Mouse (Mus musculus): ENCODE measurements around the gene Senp8. TPM values are rescaled to one million over a fixed set of nuclear protein-coding genes. Genes with fewer than 3 reads are reported as not detected.
"Not testable (repeated sequence)": the region's sequence is repeated elsewhere in the genome, so short reads cannot be mapped to it uniquely, and the experiment has no call there.

Senp8 gene
- total RNA-seq (2014; fragmentation: Nextera tagmentation) (2.3 and 3.8 TPM in 2 replicates), total RNA-seq (2017) (4.5 and 5.5 TPM in 2 replicates)

DNA sequence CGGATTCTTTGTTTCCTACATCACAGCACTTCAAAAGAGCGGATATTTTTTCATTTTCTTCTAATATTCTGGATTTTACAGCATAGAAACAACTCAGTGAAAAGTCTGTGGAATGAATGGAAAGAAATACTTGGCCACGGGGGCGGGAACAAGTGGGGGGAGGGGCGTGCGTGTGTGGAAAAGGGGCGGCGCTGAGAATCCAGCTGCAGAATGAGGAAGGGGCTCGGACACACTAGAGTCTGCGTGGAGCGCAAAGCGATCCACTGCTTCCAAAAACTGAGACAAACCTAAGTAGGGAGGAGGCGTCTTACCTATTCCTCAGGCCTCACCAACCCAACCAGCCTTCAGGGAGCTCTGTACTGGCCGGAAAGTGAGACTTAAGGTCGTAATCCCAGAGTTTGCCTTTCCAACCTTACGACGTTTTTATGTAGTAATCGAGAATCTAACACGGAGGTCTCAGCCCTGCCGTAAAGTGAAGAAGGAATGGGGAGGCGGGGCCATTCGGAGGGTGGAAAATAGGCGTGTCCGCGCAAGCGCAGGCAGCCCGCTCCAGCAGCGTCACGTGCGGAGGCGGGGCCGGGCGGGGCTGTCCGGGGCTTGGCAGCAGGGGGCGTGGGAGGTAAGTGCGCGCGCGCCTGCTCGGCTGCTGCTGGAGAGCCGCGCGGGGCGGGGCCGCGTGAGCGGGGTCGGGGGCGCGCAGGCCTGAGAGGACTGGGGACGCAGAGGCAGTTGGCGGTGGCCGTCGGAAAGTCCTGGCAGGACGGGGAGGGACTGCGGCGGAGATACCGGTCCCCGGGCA lies at the start of gene Senp8, which contains the start of gene Myo9a:
TSS of gene Senp8 (minus strand) at position 444 of the 799 bp plus-strand sequence.
TSS of gene Myo9a (plus strand) at position 630 of the 799 bp plus-strand sequence.
- ATAC-seq (replicated peaks; ENCODE audit: poor library complexity, severe bottlenecking): peak; percentile 80

DNA sequence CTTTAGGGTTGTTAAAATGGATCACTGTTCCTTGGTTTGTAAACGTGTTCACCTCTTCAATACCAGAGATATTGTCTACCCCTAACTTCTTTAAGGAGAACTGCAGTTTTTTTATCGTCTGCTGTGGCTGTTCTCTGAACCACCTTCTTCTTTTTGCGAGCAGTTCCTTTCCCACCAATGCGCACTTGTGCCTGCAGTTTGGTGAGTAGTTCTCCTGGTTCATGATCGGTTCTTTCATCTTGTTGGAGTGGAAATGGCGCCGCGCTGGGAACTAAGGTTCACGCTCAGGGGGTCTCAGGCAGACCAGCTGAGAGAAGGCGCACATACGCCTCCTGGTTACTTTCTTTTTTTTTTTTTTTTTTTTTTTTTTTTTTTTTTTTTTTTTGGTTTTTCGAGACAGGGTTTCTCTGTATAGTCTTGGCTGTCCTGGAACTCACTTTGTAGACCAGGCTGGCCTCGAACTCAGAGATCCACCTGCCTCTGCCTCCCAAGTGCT lies 16.5 kb upstream of the Senp8 start:
- not testable (repeated sequence) for ATAC-seq (replicated peaks; ENCODE audit: poor library complexity, severe bottlenecking)

DNA sequence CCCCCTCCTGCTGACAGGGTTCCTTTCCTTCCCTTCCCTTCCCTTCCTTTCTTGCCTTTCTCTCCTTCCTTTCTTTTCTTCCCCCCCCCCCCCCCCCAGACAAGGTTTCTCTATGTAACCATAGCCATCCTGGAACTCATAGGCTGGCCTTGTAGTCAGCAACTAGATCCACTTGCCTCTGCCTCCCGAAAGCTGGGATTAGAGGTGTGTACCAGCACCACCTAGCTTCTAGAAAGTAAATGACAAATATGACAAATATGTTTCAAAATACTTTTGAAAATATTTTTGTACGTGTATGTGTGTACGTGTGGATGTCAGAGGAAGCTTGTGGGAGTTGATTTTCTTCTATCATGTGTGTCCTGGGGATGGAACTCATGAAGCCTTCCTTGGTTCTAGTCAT lies 10.0 kb upstream of the Senp8 start:
- no peak for ATAC-seq (replicated peaks; ENCODE audit: poor library complexity, severe bottlenecking)

DNA sequence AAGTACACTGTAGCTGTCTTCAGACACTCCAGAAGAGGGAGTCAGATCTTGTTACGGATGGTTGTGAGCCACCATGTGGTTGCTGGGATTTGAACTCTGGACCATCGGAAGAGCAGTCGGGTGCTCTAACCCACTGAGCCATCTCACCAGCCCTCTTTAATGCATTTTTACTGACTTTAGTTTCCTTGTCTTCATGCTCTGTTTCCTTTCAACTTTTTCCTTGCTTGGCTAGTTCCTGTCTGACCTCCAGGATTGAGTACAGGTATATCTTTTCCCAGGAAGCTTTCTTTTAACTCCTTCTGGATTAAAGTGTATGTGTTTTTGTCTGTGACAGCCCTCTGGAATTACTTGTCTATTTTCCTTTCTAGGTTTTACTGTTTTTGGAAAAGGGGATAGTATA lies 6.5 kb upstream of the Senp8 start:
- ATAC-seq (replicated peaks; ENCODE audit: poor library complexity, severe bottlenecking): not testable (repeated sequence)

DNA sequence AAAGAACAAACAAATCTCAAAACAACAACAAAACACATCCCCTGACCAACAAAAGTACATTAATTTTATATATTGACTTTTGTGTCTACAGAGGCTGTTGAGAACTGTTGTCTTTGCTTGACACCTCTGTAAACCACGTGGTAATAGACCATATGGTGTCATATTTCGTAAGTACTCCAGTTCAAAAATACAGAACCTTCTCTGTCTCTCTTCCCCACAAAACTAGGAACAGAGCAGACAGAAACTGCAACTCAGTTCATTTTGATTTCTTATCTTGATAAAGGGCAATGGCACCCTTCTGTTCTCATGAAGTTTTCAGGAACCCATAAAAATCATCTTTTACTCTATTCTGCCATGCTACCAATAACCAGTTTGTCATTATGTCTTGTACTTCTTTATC lies 4.7 kb upstream of the Senp8 start:
- ATAC-seq (replicated peaks; ENCODE audit: poor library complexity, severe bottlenecking): peak; percentile 34

DNA sequence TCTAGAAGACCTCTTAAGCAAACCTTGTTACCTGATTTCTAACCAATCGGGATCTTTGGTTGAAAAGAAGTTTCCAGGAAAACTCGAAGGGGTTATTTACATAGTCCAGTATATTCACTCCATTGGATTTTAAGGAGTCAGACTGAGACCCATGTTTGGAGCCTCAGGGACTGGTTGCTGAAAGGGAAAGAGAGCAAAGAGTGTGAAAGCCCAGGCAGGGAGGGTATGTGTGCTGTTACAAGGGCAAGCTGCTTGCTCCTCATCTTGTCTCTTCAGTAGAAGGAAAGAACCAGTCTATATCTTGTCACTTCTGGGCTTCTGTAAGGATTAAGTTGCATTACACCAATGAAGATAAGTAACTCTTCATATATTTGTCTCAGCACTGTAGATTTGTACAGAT lies 1.5 kb upstream of the Senp8 start:
- ATAC-seq (replicated peaks; ENCODE audit: poor library complexity, severe bottlenecking): no peak

DNA sequence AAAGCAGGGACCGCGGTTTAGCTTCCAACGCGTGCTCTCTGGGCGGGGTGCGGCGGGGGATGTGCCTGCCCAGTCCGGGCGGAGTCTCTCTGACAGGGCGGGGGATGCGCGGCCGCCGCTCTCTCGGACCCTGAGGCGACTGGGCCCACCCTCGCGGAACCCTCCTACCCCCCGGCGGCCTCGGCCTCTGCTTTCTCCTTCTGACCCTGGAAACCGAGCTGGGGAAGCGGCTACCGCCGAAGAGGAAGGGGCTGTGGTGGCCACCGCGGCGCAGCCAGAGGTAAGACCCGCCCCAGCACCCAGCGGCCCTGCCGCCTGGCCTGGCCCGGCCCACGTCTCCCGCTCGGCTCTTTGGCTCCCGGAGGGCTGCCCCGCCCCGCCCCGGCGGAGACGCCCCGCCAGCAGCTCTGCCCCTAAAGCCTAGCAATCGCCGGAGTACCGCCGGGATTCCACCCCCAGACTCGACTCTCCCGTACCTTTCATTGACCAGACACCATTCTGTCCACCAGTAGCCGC lies 614 bp upstream of the Senp8 start:
- ATAC-seq (replicated peaks; ENCODE audit: poor library complexity, severe bottlenecking): peak; percentile 70

DNA sequence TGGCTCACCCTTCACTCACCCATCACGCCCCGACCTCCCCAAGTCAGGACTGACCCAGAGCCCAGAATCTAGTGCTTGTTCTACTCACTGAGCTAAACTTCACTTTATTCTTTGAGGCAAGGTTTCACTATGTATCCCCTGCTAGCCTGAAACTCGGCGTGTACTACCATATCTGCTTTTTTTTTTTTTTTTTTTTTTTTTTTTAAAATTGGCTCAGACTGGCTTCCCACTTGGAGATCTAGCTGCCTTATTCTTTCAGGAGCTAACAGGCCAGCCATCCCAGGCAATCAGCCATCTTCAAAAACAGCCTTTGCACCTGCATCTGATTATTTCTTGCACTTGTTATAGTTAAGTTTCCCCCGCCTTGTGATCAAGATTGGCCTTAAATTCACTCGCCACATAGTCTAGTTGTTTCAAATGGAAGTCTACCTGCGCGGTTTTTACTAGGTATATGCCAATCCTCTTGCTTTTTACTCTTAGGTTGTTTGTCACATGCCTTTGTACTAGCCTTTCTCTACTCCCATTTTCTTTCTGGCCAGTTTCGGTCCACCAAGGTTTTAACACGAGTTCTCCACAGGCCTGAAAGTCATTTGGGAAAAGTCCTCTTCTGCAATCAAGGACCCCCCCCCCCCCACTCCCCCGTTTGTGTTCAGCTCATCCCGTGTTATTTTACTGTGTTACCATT lies 787 bp downstream of the Senp8 start:
- ATAC-seq (replicated peaks; ENCODE audit: poor library complexity, severe bottlenecking): no peak

DNA sequence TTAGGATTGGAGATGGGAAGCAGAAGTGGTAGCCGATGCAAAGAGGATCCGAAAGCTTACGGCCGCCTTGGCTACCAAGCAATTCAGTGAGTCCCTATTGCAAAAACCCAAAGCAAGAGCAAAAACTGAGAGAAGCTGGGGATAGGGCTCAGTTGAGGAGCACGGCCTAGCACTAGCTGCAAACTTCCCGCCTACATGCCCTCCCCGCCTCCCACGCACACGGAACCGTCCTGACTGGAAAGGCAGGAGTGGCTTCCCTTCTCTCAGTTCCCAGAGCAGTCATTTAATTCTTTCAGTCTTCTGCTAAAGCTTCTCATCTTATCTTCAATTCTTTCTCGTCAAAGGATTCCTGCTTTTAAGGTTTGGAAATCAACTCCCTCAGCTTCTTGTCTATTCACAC lies 1.5 kb downstream of the Senp8 start:
- peak; percentile 5; the same call in 1 of the 2 replicates for ATAC-seq (replicated peaks; ENCODE audit: poor library complexity, severe bottlenecking)

DNA sequence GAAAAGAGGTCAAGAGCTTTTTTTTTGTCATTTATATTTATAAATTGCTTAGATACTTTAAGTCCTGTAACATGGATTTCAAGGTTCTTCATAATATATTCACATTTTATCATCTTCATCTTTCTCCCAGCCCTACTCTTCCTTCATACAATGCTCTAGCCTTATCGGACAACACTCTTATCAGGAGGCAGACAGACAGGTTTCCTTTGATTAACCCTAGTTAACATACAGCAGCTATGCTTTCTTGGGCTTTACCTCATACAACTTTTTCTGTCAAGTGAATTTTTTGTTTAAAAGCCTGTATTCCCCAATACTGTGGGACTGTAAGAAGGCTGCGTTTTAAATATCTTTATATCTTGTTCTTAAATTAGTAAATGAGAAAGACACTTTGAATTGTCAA lies 2.1 kb downstream of the Senp8 start:
- ATAC-seq (replicated peaks; ENCODE audit: poor library complexity, severe bottlenecking): no peak

DNA sequence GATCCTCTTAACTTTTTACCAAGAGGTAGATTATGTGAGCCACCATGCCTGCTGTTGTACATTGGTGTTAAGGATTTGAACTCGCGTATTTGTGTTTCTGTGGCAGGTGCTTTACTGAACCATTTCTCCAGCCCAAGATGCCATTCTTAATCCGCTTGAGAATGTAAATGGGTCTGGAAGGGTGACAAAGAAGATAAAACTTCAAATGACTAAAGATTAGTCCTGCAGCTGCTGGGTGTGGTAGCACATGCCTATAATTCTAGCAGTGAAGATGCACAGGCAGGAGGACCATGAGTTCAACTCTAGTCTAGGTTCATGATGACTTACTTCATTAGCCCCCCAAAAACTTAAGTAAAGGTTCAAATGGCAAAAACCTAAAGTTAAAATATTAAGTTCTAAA lies 6.6 kb downstream of the Senp8 start:
- no peak for ATAC-seq (replicated peaks; ENCODE audit: poor library complexity, severe bottlenecking)

DNA sequence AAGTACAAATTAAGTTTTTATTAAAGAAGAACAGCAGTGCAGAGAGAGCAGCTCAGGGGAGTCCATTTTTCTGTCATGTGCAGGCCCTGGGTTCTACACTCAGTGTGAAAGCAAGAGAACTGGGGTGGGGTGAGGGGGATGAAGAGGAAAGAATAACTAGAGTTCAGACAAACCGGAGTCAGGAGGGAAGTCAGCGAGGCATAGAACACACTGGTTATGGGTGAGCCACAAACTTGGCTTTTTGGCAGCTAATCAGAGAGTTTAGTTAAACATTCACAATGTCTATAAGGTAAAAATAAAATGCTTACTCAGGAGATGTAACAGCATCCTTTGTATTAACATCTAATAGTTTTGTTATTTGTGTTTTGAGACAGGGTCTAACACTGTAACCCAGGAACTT lies 9.9 kb downstream of the Senp8 start:
- no peak for ATAC-seq (replicated peaks; ENCODE audit: poor library complexity, severe bottlenecking)

DNA sequence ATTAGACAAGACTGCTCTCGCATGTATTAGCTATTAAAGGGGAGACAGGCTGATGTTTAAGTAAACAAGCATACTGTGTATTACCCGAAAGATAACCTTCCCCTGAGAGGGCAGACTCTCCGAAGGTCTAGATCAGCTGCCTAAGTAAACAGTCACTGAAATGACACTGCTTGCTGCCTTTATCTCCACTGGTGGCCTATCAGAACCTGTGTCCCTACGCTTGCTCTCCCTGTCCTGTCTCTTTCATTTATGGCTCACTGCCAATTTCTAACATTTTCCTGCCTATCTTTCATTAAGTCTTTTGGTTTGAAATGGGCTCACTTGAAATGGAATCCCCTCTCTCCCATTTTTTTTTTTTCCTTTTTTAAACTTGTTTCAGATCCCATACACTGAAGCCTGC lies 15.1 kb downstream of the Senp8 start:
- ATAC-seq (replicated peaks; ENCODE audit: poor library complexity, severe bottlenecking): no peak

DNA sequence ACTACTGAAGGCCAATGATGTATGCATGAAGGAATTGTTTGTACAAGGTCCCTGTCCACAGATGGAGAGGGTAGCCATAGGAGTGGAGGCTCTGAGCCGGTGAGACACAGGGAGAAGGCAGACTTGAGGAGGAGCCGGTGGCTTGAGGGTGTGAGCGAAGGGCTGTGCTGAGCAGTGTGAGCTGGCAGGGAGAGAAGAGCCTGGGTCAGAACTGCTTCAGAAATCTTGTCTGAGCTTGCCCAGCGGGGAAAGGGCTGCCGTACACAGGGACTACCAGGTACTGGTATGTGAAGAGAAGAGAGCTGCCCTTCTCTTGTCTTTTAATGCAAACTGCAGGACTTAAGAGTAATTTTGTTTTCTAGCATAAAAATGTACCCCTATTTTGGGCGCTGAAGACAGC lies 17.4 kb downstream of the Senp8 start:
- ATAC-seq (replicated peaks; ENCODE audit: poor library complexity, severe bottlenecking): no peak

DNA sequence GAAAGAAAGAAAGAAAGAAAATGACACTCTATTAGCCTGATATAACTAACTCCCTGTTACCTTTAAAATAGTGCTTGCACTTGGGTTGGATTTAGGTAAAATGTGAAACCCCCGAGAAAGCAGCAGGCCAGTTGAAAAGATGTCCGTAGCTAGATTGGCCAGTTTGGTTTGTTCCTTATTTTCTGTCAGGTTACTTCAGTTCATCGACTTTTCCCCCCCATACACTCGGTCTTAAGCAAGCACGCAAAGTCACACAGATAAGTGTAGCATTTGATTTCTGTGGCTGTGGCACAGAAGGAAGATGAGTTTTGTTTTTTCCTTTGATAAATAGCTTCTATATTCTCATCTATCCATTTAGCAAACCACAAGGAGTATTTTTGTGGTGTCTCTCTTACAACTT lies 19.4 kb downstream of the Senp8 start:
- ATAC-seq (replicated peaks; ENCODE audit: poor library complexity, severe bottlenecking): no peak

DNA sequence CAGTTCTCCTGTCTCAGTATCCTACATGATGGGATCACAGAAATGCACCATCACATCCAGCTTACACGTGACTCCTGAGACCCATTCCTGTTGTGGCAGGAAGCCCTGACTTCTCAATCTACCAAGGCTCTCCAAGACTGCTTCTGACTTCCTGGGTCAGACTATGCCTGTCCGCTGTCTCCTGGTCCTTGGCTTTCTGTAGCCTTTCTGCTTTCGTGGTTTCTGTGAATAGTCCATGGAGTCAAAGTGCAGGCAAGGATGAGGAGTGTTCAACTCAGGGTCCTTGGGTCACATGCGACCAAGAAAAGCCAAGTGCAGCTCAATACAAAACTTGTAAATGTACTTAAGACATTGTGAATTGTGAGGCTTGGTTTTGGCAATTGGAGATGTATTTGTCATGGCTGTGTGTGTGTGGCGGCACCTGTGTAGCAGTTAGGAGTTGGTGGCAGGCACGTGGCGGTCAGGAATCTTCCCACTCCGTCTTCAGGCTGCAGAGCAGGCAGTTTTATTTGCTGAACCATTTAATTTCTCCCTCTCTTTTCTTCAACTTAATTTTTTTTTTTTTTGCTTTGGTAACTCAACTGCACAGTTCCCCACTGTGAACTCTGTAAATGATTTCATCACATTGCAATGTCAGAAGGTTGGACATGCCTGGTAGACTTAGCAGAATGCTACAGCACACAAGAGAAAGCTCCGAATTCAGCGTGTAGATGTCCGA lies 22.8 kb downstream of the Senp8 start:
- ATAC-seq (replicated peaks; ENCODE audit: poor library complexity, severe bottlenecking): no peak

DNA sequence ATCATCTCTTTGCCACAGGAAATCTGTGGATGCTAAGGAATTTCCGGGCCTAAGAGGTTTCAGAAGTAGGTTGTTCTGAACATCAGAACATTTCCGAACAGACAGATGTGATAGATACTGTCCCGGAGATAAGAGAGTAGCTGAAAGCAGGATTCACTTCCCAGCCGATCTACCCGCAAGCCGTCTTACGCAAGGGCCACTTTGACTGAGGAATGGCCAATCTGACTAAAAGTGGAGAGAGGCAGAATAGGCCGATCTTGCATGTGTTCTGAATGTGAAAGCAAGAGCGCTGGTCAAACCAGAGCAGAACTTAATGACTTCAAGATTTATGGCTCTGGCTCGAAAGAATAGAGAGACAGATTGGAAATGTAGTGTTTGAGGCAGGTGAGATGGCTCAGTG lies 25.0 kb downstream of the Senp8 start:
- ATAC-seq (replicated peaks; ENCODE audit: poor library complexity, severe bottlenecking): no peak

DNA sequence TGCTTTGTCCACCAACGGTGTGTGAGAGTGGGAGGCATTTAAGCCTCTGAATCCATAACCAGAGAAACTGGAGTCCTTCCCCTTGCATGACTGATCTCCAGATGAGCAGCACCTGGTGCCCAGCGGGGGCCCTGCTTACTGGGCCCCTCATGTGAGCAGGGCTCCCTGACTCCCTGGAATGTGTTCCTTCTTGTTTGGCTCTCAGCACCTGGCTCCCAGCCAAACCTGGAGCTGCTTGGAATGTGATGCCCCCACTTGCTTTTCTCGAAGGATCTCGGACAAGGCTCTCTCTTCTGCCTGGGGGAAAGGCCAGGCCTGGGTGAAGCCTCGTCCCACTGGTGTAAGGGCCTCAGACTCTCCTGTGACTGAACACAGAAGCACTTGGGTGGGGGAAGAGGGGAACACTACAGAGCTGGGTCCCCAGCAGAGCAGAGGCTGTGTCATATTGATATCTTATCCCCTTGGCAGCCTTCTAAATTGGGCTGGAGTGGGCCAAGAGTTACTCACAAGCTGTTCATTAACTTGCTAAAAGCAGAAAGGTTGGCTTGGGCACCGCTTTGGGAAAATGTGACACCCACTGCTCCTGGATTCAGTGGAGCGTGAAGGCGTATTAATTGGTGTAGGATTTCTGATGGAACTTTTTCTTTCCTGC lies 26.6 kb downstream of the Senp8 start:
- ATAC-seq (replicated peaks; ENCODE audit: poor library complexity, severe bottlenecking): no peak

DNA sequence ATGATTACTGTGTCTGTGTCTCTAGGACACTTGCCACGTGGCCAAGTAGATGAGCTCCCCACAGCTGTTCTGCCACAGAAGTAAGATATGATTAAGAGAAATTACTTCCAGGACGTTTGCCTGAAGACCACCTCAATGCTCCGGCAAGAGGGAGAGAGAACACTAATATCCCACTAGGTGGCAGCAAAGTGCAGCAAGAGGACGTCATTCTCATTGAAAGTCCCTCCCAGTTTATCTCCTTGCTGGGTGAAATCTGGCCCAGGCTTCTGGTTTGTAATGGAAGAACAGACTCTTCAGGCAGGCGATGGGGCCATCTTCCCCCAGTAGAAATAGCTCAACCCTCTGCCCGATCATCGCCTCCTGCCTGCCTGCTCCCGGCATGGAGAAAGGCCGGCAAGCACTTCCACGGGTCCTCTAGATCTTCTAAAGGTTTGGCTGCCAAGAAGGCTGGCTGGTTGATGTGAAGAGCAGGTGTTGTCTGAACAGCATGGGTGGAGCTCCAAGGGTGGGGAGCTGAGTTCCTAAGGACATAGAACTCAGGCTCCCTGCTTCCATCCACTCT lies 27.3 kb downstream of the Senp8 start:
- ATAC-seq (replicated peaks; ENCODE audit: poor library complexity, severe bottlenecking): peak; percentile 80

DNA sequence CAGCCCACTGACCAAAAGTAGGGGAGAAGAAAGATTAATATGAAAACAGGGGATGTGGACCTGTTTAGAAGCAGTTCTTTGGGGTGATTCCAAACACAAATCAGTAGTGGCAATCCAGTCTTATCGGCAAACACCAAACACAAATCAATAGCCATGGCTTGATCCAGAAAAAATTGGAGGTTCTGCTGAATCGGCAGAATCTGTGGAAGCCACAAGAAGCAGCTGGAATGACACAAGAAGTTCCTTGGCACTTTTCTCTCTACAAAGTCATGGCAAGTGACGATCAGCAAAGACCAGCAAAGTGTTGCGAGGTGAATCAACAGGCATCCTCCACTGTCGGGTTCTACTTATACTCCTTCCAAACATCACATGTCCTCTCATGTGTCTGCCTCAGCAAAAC lies 29.4 kb downstream of the Senp8 start:
- no peak for ATAC-seq (replicated peaks; ENCODE audit: poor library complexity, severe bottlenecking)
